Mouse (Mus musculus) olfactory bulb, adult 2 months (tissue): ENCODE data around the gene Capn5. TPM values are rescaled to one million over a fixed set of nuclear protein-coding genes. Genes with fewer than 3 reads are reported as not detected.
A peak's percentile ranks its signal among the peaks of the same experiment; 100 is the strongest.

Experiments
- H3K27ac ChIP-seq: fragments of 200-500 bp; 2 replicates; pipeline ENCODE4 v1.5.1; 2012; ENCODE audit warnings: low read depth, low read length; ENCODE audit not compliant: insufficient read depth
- H3K4me1 ChIP-seq: fragments of 200-500 bp; 2 replicates; pipeline ENCODE4 v1.6.1; 2012; ENCODE audit warnings: low read length; ENCODE audit not compliant: control insufficient read depth, insufficient read depth
- H3K4me3 ChIP-seq: fragments of 200-500 bp; 2 replicates; pipeline ENCODE4 v1.5.1; 2012; ENCODE audit warnings: mild to moderate bottlenecking, low read depth, low read length, moderate library complexity; ENCODE audit not compliant: insufficient read depth
- CTCF ChIP-seq: fragments of 200-500 bp; IDR thresholded peaks from 2 replicates; pipeline ENCODE4 v1.5.1; 2012; ENCODE audit warnings: low read depth, mild to moderate bottlenecking, low read length, moderate library complexity; ENCODE audit not compliant: insufficient read depth
- POLR2A ChIP-seq: fragments of 200-500 bp; IDR thresholded peaks from 2 replicates; pipeline ENCODE4 v1.6.1; 2012; ENCODE audit warnings: mild to moderate bottlenecking, low read depth, low read length, moderate library complexity; ENCODE audit not compliant: insufficient read depth
- WGBS: fragments of 180-500 bp; shearing (Covaris S2); methylation state at CpG from one replicate; pipeline ENCODE4 v1.1.7; 2018; 5-methylcytosine and 5-hydroxymethylcytosine counted together
- polyA plus RNA-seq: library from polyadenylated mRNA; stranded (reverse); fragments of >200 nt; gene quantifications from 2 replicates; pipeline ENCODE4 v1.2.4, GENCODE M21; 2012; ENCODE audit warnings: low replicate concordance; ENCODE audit not compliant: missing spikeins, insufficient read depth, insufficient read length

Capn5 gene
- polyA plus RNA-seq, 1 experiment, result not detected

- H3K4me1 ChIP-seq, result peaks cover 9% of the 10 kb centered on the region
- no peak overlapping the region for H3K4me3 ChIP-seq
- H3K27ac ChIP-seq, result no peak overlapping the region
- TF ChIP-seq POLR2A, result no peak
- no peak for TF ChIP-seq CTCF
- WGBS, result 86% methylated on average over 12 of the region's 12 CpGs
These were observed 32.1 kb downstream of the Capn5 start for GRCm38 (mm10) chr7:98145842-98146446.

- Histone ChIP-seq H3K27ac (no peak within 1 kb of the TSS), H3K4me3 (no peak within 1 kb of the TSS), H3K4me1 (peaks cover 9% of the 10 kb centered on the region)
- TF ChIP-seq POLR2A (no peak), CTCF (no peak)
- WGBS, result 93% methylated on average over 5 of the region's 5 CpGs
These were observed 32.7 kb downstream of the Capn5 start, which contains the start of gene Omp for GRCm38 (mm10) chr7:98145402-98145801. Gene Omp, minus strand, starts transcription at chr7:98145502.

- H3K4me1 ChIP-seq, result peaks cover 5% of the 10 kb centered on the region
- no peak overlapping the region for H3K4me3 ChIP-seq
- 98% methylated on average over 3 of the region's 3 CpGs for WGBS
- no peak for TF ChIP-seq POLR2A
- no peak for TF ChIP-seq CTCF
- H3K27ac ChIP-seq, result no peak overlapping the region
These were observed 35.4 kb downstream of the Capn5 start for GRCm38 (mm10) chr7:98142648-98143047.

GRCm38 (mm10) chr7:98142247-98142646 is 35.8 kb downstream of the Capn5 start:
- Histone ChIP-seq H3K27ac (no peak overlapping the region), H3K4me1 (peaks cover 8% of the 10 kb centered on the region), H3K4me3 (no peak overlapping the region)
- 67% methylated on average over 8 of the region's 8 CpGs for WGBS
- TF ChIP-seq CTCF (no peak), POLR2A (no peak)

- 79% methylated on average over 3 of the region's 3 CpGs for WGBS
- Histone ChIP-seq H3K4me1 (peaks cover 4% of the 10 kb centered on the region; the same call in 1 of the 2 replicates), H3K27ac (no peak overlapping the region), H3K4me3 (no peak overlapping the region)
- TF ChIP-seq CTCF (peak; percentile 10; the same call in 1 of the 2 replicates), POLR2A (no peak)
These were observed 36.9 kb downstream of the Capn5 start for GRCm38 (mm10) chr7:98141206-98141605.

- 43% methylated on average over 2 of the region's 2 CpGs for WGBS
- H3K27ac ChIP-seq, result no peak overlapping the region
- peaks cover 4% of the 10 kb centered on the region; the same call in 1 of the 2 replicates for H3K4me1 ChIP-seq
- no peak for TF ChIP-seq CTCF
- no peak for TF ChIP-seq POLR2A
- no peak overlapping the region for H3K4me3 ChIP-seq
These were observed 37.5 kb downstream of the Capn5 start for GRCm38 (mm10) chr7:98140597-98140996.

- no peak overlapping the region for H3K27ac ChIP-seq
- no peak for TF ChIP-seq POLR2A
- TF ChIP-seq CTCF, result no peak
- no peak overlapping the region for H3K4me3 ChIP-seq
- peaks cover 4% of the 10 kb centered on the region; the same call in 1 of the 2 replicates for H3K4me1 ChIP-seq
- WGBS, result 50% methylated on average over 9 of the region's 9 CpGs
These were observed 38.9 kb downstream of the Capn5 start for GRCm38 (mm10) chr7:98139216-98139615.

- peaks cover 4% of the 10 kb centered on the region; the same call in 1 of the 2 replicates for H3K4me1 ChIP-seq
- TF ChIP-seq CTCF, result no peak
- TF ChIP-seq POLR2A, result no peak
- 65% methylated on average over 2 of the region's 2 CpGs for WGBS
- no peak overlapping the region for H3K4me3 ChIP-seq
- H3K27ac ChIP-seq, result no peak overlapping the region
These were observed 40.1 kb downstream of the Capn5 start for GRCm38 (mm10) chr7:98137995-98138394.

GRCm38 (mm10) chr7:98137583-98137982 is 40.5 kb downstream of the Capn5 start:
- Histone ChIP-seq H3K4me1 (peaks cover 4% of the 10 kb centered on the region; the same call in 1 of the 2 replicates), H3K4me3 (no peak overlapping the region), H3K27ac (no peak overlapping the region)
- WGBS, result 38% methylated on average over 3 of the region's 3 CpGs
- TF ChIP-seq POLR2A (no peak), CTCF (no peak)

- Histone ChIP-seq H3K4me3 (no peak overlapping the region), H3K4me1 (no peaks in the 10 kb centered on the region), H3K27ac (no peak overlapping the region)
- no peak for TF ChIP-seq CTCF
- WGBS, result 93% methylated on average over 8 of the region's 8 CpGs
These were observed 46.3 kb downstream of the Capn5 start for GRCm38 (mm10) chr7:98131751-98132150.
